Mouse (Mus musculus): Measurements from ENCODE around the gene Apbb2.

Apbb2 gene

DNA sequence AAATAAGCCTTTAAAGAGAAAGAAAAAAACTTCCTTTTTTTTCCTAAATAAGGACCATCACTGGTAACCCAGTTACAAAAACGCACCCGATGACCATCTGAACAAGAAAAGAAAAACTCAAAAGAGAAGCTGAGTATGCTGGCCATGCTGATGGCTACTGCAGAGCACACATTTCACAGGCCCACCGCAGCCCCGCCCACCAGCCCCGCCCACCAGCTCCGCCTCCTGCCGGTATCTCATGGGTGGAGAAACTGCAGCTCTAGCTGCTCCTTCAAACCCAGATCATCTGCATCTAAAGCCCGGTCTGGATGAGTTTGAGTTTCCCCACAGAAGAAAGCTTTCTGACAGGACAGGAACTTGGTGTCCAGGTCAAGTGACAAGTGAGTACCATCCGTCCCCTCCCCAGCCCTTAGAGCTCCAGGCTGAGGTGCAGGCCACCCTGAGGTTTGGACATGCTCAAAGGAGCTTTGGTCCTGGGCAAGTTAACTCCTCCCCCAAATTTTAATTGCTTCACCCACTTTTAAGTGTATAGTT lies 16.2 kb downstream of the Apbb2 start:
- DNase-seq (ENCODE audit: low spot score) = peak; percentile 53

DNA sequence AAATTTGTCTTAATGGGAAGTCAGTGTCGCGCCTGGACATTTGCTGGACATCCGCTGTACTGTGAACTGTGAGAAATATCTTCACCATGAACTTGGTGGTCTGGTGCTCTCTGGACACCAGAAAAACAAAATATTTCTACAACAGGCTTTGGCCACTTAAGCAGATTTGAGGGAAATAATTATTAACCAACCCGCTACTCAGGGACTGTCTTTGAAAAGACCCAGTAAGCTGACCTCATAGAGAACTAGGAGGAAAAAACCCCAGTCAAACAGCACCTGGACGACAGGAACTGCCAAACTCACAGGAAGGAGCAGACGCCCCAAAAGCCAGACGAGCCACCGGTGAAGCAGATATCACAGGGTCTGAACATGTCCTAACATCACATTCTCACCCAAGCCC lies 18.2 kb downstream of the Apbb2 start:
- DNase-seq (ENCODE audit: low spot score) = no peak

DNA sequence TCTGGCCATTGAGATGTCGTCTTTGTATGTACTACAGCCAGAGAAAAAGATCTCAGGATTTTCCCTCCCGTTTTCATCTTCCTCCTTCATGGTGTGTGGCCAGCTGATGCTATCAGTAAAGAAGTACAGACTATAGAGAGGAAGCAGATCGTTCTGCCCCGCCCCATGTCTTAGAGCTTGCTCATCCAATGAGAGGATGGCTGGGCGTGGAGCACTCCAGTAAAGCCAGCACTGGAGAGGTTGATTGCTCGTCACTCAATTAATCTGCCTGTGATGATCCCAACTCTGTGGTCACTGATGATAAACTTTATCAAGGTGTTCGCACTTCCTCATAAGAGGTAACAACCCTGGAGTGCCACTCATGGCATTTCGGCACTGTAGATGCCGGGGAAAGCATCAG lies 18.7 kb downstream of the Apbb2 start:
- DNase-seq (ENCODE audit: low spot score) = no peak

DNA sequence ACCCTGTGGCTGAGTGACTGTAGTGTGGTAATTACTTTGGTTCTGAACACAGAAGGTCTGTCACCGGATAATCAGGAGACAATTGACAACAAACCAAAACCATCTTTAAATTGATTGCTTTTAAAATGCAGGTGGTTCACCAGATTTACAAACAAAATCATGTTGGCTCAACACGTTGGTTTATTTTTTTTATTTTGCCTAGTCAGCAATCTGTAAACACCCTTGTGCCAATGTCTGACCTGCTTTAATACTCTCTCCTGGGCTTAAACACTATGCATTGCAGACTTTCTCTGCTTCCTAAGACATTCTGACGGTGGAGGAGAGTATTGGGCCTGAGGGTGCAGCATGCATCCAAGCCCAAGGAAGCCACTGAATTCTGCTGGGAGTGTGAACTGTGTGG lies 22.3 kb downstream of the Apbb2 start:
- DNase-seq (ENCODE audit: low spot score) = no peak

DNA sequence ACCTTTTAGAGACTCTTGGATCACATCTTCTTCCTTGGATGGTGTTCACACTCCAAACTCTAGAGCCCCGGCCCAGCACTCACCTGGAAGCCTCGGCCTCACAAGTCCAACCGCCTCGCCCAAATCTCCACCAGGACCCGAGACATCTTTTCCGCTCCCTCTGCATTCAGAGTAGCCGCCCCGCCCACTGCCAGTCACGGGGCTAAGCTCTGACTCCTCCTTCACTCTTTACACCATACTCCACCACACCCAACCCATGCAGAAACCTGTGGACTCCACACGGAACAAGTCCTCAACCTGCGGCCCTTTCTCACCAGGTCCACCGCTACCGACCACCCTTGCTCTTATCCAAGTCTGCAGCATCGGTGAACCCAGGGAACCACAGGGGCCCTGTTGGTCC lies 23.7 kb downstream of the Apbb2 start:
- no peak for DNase-seq (ENCODE audit: low spot score)

DNA sequence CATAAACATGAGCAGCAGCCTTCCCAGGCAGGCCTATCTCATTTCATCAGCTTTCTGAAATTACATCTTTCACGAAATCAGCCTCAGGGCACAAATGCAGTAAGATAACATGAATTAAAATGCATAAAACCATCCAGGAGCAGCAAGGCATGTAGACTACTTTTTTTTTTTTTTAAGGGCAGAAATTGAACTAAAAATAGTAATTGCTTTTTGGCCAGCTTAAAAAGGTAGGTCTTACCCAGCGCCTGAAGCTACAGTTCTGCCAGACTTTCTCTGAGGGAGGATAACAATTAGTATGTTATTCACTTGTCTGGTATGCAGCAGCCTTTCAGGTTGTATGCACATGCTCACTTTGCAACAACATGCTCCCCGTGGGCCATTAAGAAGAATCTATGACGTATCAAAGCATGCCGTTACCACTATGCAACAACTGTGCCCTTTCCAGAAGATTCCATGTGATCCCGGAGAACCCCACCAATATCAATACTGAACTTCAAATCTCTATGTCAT lies 32.3 kb downstream of the Apbb2 start:
- DNase-seq (ENCODE audit: low spot score) = no peak

DNA sequence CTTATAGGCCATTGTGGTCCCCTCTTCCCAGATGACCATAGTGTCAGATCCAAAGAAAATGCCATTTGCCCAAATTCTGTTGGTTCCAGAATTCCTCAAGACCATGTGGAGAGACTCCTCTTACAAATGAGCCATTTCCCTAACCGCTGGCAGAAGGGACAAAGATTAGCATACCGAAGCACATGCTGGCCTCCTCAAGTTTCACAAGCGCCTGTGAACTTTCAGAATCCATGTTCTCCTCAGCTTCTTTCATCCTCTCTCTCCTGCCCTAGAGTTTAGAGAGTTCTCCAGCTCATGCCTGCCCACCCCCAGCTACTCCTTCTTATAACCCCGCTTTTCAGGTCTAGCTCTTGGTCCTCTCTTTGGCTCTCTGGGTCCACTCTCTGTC lies 35.6 kb downstream of the Apbb2 start:
- no peak for DNase-seq (ENCODE audit: low spot score)

DNA sequence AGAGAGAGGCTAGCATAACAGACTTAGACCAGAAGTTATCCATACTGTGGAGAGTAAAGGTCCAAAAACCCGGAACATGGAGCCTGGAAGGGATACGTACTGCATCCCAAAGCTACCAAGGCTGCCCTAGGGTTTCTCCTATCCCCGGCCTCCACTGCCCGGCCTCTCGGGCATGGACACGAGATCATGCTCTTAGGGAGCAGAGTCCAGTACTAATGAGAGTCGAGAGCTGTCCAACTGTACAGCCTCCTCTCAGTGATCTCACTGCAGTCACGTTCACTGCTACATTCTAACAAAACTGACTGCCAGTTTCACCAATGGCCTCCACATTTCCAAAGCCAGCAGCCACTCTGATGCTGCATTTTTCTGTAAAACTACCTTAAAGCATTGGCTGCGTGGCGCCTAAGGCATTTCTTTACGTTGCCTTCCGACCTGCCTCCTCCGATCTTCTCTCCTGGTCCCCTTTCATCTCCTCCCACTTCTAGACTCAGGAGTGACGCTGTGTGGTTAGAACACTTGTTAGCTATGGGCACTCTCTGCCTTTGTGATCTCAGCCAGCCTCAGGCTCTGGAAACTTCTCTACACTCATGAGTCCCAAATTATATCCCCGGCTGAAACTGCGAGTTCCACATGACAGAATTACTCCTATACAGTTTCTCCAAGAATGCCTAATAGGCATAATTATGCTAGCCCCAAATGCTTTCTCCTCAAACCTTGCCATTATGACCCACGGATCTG lies 36.1 kb downstream of the Apbb2 start:
- no peak for DNase-seq (ENCODE audit: low spot score)

DNA sequence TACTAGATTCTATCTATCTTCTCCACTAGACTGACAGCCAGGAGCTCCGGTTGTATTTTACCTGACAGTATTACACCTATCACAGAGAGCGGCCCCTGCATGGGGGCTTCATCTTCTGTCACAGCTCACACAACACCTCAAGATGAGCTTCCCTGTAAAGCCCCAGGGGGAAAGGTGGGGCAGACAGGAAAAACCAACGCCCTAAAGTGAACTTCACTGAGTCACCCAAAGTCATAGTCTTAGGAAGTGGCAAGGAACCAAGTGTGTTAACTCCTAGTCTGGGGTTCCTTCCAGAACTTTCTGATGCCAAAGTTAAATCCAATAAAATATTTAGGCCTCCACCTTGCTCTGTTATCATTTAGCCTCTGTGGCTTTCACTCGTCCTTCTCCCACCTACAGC lies 39.5 kb downstream of the Apbb2 start:
- no peak for DNase-seq (ENCODE audit: low spot score)

DNA sequence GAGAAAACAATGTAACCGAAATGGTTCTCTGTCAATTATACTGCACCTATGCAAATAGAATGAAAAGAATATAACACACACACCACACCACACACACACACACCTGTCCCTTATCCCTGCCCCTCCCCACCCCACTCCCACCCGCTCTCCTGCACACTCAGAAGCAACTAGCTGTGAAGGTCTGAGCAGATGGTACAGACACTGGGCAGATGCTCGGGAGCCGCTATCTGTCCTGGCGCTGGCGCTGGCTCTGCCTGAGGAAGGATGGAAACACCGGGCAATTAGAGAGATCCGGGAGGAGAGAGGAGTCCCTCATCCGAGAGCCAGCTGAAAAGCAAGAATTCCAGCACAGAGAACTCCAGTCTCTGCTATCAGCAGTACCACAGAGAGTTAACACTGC lies 42.3 kb downstream of the Apbb2 start:
- DNase-seq (ENCODE audit: low spot score) = peak; percentile 17

DNA sequence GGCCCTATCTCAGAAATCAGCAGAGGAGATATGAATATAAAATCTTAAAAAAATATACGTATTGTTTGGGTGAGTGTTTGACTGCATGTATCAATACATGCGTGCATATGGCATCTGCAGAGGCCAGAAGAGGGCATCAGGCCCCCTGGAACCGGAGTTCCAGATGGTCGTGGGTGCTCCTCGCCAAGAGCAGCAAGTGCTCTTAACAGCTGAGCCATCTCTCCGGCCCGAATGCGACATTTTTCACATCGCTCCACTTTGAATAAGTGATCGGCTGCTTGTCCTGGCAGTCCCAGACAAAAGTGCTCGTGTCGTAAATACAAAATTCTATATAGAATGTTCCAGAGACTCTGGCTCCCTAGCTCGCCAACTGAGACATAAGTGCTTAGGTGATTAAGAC lies 43.4 kb downstream of the Apbb2 start:
- no peak for DNase-seq (ENCODE audit: low spot score)

DNA sequence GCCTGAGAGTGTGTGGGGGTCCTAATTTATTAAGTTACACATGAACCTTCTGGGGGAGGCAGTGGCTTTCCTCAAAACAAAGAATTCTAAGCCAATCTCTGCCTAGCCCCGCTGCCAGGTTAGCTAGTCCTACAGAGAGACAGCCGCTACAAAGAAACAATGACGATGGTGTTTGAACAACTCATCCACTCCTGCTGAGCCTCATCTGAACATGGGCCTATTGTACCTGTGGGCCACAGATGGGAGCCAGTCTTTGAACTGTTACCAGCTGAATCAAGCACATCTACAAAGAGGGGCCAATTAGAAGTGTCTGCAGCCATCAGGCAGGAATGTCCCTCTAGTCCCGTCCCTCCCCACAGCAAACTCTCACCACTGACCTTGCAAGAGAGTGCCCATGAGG lies 45.3 kb downstream of the Apbb2 start:
- no peak for DNase-seq (ENCODE audit: low spot score)

DNA sequence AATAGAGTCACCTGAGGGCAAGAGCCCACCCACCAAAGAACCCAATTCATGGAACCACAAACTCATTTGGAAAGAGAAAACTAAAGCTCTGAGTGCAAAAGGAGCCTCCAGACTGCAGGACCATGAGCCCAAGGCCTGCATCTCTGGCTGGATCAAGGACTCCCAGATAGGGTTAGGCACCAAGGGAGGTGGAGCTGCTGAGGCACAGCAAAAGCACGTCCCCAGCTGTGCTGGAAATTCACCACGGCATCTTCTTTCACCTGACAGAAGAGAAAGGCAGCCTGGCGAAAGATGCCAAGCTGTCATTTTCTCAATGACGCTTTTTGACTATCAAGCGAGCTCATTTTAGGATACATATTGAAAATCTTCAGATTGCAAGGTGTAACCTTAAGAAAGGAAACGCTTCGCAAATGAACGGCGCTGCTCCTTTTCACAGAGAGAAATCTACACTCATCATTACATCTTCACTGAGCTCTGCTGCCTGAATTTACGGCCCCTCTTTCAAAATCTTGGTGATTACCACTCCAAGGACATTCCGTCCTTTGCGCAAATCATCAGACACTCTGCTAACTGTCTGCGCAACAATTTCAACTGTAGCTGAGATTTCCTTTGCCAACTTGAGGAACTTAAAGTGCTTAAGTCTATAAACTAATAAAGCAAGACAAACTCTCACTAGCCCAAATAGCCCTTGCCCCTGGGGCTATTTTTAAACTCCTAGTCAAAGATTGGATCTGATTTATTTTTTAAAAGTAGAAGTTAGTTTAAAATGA lies 46.3 kb downstream of the Apbb2 start:
- DNase-seq (ENCODE audit: low spot score) = no peak

DNA sequence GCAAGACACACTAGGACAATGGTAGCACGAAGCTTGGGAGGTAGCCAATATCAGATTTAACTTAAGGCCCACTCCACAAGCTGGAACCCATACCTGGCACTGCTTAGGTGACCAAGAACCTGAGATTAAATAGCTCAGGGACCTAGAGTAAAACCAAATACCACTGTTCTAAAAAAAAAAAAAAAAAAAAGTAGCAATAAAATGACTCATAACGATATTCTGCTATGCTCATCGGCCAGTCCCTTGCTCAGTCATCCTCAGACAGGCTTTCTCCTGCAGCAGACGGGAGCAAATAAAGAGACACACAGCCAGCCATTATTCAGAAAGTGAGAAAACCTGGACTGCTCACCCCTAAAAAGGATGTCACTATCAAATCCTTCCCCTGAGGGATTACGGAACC lies 47.9 kb downstream of the Apbb2 start:
- DNase-seq (ENCODE audit: low spot score) = no peak

DNA sequence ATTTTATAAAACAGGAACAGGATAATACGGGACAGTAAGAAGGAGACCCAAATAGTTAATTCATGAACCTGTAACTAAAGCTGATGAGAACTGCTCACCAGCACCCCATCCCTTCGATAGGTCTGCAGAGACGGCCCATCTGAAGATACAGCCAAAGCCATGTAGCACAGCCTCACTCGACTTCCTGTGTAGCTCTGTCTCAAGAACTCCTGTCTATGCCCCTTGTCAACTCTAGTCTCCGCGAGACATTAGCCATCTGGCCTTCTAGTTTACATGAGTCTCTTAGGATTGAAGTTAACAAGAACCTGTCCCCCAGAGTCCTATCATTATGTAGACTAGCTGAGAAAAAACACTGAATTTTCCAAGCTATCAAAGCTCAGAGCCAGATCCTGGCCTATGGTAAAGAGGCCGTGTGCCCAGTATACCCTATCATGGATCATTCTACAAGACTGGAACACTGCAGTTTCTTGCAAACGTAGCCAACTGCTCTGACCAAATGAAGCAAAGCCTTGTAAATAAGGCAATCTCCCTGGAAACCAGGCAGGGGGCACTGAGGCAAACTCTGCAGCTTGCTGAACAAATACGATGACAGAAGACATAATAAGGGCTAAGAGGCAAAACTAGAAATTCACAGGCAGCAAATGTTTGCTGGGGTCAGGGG lies 49.3 kb downstream of the Apbb2 start:
- peak; percentile 25 for DNase-seq (ENCODE audit: low spot score)

DNA sequence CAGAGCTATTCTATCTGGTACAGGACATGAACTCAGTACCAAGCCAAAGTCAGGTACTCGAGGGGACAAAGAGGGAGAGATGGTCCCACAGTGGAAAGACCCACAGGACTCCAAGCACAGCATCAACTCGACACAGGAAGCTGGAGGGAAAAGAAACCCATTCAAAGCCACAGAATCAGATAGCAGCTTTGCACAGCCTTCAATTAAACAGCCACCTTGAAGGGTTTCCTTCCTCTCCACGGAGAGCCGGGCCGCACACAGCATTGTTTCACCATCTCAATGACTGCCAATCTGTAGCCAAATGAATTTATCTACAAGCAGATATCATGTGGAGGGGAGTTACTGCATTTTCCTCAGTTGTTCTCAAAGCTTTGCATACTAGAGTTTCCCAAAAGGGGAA lies 50.6 kb downstream of the Apbb2 start:
- DNase-seq (ENCODE audit: low spot score) = no peak

DNA sequence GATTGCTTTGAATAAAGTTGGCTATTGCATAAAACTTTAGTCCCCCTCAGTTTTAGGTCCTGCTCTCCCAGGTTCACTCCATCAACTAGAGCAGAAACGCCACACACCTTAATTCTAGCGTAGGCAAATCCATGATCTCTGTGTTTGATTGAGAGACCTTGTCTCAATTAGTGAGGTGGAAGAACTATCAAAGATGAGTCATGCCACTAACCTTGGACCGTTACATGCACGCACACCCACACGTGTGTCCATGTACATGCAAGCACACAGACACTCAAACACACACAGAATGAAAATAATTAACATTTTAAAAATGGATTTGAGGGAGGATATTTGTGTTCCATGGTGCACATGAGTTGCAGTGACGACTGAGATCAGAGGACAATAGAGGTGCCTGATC lies 51.2 kb downstream of the Apbb2 start:
- DNase-seq (ENCODE audit: low spot score) = no peak

DNA sequence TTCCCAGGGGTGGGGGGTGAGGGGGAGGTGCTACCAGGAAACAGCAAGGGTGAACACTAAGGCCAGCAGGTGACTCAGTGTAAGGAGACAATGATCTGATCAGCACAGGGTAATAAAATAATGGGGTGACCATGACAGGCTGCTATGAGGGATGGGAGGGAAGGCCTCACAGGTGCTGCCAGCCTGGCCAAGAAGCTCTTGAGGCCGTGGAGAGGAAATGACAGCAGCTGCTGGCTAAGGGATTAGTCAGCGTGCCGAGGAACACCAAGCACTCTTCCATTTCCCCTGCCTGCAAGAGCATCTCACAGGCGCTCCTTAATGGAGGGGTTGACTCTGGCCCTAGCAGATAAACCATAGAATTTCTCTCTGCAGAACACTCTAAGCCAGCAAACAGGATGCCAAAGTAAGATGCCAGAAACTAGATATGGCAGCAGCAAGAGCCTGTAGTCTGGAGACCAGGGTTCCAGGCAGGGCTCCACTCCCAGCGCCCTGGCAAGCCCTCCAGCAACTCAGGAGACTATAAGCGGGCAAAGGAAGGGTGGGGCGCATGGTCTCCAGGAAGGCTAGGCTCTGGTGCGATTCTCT lies 58.9 kb downstream of the Apbb2 start:
- DNase-seq (ENCODE audit: low spot score) = no peak

DNA sequence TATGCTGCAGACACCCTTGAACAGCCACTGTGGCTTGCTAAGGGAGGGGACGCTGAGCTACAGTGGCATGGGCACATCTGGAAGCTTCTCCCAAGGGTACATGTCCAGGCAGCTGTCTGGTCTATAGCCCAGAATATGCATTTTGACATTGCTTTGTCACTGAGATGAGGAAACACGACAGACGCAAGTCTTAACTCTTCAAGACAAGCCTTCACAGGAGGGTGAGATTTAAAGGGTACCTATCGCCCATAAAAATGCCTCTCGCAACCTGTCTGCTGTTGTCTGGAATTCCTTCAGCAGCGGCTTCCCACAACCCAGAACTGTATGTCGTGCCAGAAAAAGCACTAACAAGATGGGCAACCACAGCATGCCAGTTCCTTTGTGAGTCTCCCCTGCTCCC lies 60.5 kb downstream of the Apbb2 start:
- no peak for DNase-seq (ENCODE audit: low spot score)

DNA sequence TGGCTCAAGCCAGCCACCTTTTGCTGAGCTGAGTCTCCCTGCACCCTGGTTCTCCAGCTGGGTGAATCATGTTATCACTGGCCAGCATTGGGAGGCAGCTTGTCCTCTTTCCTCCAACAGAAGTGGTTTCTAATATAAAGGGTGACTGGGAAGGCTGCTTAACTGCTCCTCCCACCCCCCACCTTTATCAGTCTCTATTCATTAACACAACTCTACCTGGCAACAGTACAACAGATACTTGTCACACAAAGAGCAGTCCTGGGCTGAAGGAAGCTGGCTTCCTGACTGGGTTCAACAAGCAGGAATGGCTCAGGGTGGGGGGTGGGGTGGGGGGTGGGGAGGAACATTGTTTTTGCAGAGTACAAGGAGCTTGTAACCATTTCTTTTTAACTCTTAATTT lies 64.7 kb downstream of the Apbb2 start:
- no peak for DNase-seq (ENCODE audit: low spot score)

DNA sequence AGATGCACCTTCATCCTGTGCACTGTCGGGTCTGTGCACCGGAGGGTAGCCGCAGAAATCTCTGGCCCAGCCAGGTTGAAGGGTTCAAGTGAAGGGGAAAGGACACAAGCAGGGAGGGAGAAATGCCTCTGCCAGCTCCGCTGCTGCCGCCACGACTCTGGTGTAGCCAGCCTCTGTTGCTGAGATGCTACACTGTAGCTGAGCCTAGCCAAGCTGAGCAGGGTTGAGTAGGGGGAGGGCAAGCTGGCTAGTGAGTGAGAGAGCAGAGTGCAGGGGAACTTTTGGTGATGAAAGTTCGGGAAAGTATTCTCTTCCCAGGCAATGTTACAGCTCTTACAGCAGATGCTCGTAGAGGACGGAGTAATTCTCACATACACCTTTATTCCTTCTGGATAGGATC lies 66.3 kb downstream of the Apbb2 start:
- DNase-seq (ENCODE audit: low spot score) = no peak

DNA sequence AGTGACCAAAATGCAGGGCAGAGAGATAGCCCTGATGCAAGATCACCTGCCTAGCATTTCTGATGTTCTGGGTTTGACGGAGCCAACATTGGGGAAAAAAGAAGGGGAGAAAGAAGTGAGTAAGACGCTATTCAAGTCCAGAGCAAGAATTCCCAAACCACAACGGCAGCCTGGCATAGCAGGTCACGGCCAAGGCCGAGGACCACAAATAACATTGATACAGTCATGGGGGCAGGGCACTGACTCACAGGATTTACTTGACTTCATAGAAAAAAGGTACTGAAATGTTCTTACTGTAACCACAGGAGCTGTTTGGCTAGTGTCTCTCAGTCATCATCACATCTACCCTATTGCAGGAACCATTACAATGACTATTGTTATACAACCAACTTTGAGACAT lies 68.3 kb downstream of the Apbb2 start:
- no peak for DNase-seq (ENCODE audit: low spot score)

DNA sequence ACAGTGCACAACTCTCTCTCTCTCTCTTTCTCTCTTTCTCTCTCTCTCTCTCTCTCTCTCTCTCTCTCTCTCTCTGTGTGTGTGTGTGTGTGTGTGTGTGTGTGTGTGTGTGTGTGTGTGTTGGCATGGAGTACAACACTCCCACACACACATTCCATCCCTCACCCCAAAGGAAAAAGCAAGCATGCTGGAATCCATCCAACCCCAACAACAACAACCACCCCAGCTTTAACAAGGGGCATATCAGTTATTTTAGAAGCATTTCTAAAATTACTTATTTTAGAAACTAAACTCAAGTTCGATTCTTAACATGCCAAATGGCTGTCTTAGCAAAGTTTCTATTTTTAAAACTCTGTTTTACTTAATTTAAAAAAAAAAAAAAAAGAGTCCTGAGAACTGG lies 68.9 kb downstream of the Apbb2 start:
- DNase-seq (ENCODE audit: low spot score) = no peak

Data from embryo, embryonic 10.5 days (tissue).